Mouse (Mus musculus) layer of hippocampus, adult 18-20 months (tissue): ENCODE results near the gene Spsb2. TPM values are rescaled to one million over a fixed set of nuclear protein-coding genes. Genes with fewer than 3 reads are reported as not detected.

Experiments used
- DNase-seq, 2 experiments: peaks; one replicate each; pipeline ENCODE4 v3.0.0; 2022; ENCODE audit warnings: low spot score in 2 of 2
- long read RNA-seq: library from polyadenylated mRNA; stranded (forward); transcript quantifications from one replicate; pipeline ENCODE4 v2.0.0, GENCODE M21; 2021
- total RNA-seq, 2 experiments: library from RNA; stranded (reverse); gene quantifications; 2 replicates each; pipeline ENCODE4 v1.2.3; 2021

The Spsb2 gene
- 1 to 10 TPM; 4.5 to 5.1 TPM for total RNA-seq
- long read RNA-seq, partial matches to known transcripts = 0 of 1 reads
- long read RNA-seq, other reads (novel, unspliced or antisense) = 0 of 1 reads

DNA sequence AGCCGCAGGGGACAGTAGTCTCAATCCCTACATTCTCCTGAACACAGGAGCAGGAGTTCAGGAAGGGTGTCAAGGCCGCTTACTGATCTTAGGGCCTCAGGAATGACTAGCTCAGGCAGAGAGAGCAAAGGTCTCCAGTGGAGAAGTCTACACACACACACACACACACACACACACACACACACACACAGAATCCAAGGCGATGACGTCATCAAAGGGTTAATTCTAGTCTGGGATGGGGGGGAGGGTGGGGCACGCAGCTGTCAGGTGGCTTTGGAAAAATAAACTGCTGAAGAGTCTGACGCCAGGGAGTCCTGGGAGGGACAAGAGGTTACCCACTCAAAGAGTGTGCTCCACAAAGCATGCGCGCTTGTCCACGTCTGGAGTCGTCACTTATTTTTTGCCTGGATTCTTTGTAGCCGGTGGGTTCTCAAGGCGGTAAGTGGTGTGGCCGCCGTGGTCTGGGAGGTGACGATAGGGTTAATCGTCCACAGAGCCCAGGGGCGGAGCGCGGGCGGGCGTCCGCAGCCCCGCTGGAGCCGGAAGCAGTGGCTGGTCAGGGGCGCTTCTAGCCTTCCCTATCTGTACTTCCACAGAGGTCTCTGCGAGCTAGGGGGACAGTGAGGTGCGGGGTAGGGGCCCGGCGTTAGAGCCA lies at the start of gene Spsb2:
Spsb2 (plus strand) TSS at position 304 of the 655 bp plus-strand sequence.
- DNase-seq = peak in 1 of 2 experiments; percentile 46

- DNase-seq = no peak
Measured at GRCm38 (mm10) chr6:124758849-124759232, 49.6 kb upstream of the Spsb2 start.

DNA sequence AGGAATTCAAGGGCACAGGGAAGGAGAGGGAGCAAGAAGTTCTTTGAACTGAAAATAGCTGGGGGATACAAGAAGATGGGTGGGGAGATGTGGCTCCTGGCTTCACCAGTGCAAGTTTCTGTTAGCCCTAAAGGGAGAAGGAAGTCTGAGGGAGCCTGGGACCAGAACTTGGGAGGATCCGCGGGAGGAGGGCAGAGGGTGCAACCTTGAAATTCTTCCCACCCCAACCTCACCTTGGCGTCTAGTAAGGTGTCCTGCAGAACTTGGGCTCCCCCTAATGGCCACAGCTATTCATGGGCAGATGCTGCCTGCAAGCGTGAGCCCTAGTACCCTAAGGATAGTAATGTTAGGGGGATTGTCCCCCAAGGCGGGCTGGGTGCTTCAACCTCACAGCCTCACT lies 49.2 kb upstream of the Spsb2 start:
- DNase-seq = peak; percentile 72 to 89

GRCm38 (mm10) chr6:124765951-124766350 lies 42.5 kb upstream of the Spsb2 start:
- DNase-seq = no peak

GRCm38 (mm10) chr6:124767536-124767919 lies 40.9 kb upstream of the Spsb2 start:
- no peak for DNase-seq

DNA sequence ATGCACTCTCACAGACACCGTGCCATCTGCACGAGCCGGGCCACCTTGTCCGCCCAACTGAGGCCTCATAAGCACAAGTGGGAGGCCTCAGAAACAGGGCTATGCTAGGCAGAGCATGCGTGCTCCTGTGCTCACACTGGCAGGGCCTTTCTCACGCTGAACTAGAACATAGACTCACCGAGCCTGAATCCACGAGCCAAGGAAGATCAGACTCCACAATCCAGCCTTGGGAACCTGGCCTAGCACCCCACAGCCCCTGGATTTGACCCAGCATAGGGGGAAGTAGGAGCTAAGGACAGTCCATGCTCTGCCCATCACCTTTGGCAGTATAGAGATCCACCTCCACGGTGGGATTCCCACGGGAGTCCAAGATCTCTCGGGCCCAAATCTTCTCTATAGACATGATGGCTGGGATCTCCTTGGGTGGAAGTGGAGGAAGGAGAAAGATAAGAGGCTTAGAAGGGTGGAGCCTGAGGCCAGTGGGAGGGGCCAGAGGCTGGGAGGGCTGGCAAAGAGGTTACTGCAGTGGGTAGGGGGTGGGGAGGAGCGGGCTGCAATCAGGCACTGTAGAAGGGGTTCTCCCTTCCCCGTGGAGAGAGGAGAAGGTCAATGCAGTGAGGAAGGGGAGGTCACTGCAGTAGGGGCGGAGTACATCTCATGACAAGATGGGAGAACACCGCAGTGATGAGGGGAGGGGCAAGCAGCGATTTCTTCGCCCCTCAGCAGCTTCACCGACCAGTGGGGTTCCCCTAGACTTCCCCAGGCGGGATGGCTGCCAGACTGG lies 40.3 kb upstream of the Spsb2 start:
- DNase-seq = peak in 1 of 2 experiments; percentile 62

- DNase-seq = no peak
Measured at GRCm38 (mm10) chr6:124768704-124769044, 39.8 kb upstream of the Spsb2 start.

DNA sequence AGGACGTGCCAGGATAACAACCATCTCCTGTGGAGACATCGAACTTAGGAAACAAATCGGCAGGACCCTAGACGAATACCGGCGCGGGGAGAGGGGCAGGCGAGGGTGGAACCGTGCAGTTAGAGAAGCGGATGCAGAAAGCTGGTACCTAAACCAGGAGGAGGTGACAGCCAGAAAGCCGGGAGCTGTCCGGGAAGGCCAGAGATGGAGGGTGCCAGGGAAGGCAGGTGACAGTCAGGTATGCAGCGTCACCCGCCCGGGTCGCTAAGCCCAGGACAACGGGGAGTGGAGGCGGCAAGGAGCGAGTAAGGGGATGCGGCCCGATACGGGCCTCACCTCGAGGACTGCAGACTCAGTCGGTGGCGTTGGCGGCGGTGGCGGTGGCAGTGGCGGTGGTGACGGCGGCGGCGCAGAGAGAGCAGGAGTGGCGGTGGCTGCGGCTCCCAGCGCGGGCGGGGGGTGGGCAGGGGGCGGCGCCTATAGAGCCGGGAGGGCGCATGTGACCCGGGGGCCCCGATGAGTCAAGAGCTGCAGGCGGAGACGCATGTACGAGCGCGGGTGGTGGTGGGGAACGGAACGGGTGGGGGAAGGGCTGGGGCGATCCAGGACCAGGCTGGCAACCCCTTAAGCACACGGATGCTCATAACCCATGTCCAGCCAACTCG lies 39.2 kb upstream of the Spsb2 start, which contains the start of gene Eno2:
Eno2 (minus strand) TSS at position 573 of the 665 bp plus-strand sequence.
- peak in 1 of 2 experiments; percentile 84 for DNase-seq

- no peak for DNase-seq
Measured at GRCm38 (mm10) chr6:124770013-124770412, 38.4 kb upstream of the Spsb2 start.

DNA sequence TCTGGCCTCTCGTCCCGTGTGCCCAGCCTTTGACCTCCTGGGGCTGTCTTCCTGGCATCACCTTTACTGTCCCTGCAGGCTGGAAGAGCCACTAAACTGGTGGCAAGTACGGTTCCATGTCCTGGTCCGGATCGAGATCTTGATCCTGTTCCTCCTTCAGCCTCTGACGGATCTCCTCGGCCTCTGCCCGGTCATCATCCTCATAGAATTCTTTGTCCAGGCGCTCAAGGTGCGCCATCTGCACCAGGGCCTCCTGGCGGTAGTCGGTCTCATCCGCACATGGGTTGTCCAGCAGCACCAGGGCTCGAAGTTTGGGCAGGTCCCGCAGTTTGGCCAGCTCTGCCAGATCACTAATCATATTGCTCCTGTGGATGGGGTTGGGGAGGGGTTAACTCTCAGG lies 38.0 kb upstream of the Spsb2 start:
- DNase-seq = no peak

GRCm38 (mm10) chr6:124779222-124779983 lies 29.1 kb upstream of the Spsb2 start, which contains the start of gene Lrrc23:
Gene Lrrc23 (minus strand): TSS chr6:124779727.
- peak in 1 of 2 experiments; percentile 47 for DNase-seq

GRCm38 (mm10) chr6:124779984-124780416 lies 28.5 kb upstream of the Spsb2 start:
- DNase-seq = no peak

DNA sequence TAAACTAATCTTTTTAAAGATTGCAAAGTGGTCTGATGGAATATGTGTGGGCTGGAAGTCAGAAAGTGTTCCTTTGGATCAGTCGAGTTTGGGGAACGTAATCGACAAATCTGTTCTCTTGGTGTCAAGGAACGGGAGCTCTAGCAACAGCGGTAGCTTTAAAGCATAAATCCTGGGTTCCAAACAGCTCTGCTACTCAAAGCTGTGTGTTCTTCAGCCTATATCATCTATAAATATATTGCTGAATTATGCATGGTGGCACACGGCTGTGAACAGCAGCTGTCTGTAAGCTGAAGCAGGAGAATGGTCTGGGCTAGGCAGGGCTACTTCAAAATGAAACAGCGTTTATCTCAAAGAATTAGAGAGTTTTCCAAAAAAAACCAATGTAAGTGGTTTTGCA lies 27.5 kb upstream of the Spsb2 start:
- DNase-seq = no peak

- DNase-seq = no peak
Measured at GRCm38 (mm10) chr6:124782436-124782835, 26.0 kb upstream of the Spsb2 start.

DNA sequence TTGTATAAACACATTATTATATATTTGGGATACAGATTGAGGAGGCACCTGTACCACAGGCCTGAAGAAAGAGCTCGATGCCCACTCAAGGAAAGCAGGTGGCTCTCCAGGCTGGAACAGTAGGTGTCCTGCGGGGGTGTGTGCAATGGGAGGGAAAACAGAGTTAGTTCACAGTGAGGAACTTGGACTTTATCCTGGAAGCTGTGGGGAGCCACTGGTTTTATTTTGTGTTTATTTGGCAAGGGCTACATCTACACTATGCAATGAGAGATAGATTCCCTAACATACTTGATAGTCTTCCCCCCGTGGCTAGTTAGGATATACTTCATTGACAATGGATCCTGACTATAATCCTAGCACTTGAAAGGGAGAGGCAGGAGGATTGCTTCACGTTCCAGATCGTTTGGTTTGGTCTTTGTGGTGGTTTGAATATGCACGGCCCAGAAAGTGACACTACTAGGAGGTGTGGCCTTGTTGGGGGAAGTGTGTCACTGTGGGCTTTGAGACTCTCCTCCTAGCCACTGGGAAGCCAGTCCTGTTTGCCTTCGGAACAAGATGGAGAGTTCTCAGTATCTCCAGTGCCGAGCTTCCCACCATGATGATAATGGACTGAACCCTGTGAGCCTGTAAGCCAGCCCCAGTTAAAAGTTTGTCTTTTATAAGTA lies 21.6 kb upstream of the Spsb2 start:
- no peak for DNase-seq

- DNase-seq = no peak
Measured at GRCm38 (mm10) chr6:124787722-124788121, 20.7 kb upstream of the Spsb2 start.

DNA sequence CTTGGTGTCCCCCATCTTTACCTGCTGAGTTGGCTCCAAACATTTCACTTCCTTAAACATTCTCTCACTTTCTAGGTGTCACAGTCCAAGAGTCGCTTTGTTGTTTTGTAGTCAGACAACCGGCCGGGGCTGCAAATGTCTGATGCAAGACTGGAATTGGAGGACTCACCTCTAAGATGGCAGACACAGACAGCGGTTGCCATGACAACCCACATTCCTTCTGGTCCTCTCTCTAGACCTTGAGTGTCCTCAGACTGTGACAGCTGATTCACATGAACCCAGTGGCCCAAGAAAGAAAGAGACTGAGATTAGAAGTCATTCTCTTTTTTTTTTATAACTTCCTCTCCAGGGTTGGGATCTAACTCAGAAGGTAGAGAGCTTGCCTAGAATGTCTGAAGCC lies 18.9 kb upstream of the Spsb2 start:
- no peak for DNase-seq

GRCm38 (mm10) chr6:124790121-124790520 lies 18.3 kb upstream of the Spsb2 start:
- DNase-seq = no peak

DNA sequence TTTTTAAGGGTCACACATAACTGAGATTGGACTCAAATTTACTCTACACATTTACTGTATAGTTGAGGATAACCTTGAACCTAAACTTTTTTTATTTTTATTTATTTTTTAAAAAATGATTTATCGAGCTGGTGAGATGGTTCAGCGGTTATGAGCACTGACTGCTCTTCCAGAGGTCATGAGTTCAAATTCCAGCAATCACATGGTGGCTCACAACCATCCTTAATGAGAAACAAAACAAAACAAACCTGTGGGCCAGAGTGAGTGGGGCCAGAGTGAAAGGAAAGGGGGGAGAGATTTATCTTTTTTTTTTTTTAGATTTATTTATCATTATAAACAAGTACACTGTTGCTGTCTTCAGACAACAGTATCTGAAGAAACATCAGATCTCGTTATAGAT lies 16.6 kb upstream of the Spsb2 start:
- DNase-seq = no peak

DNA sequence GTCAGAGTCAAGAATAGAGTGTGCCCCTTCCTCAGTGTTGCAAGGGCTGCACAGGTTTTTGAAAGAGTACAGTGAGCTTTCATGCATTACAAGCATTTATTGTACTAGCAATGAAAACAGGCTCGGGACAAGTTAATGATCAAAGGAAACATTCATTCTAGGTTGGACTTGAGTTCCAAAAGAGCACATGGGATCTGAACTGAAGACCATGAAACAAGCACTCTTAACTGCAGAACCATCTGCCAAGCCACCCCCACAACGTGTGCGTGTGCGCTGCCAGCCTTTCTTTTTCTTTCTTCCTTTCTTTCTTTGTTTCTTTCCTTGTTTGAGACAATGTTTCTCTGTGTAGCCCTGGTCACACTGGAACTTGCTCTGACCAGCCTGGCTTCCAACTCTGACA lies 12.7 kb upstream of the Spsb2 start:
- peak in 1 of 2 experiments; percentile 25 for DNase-seq

DNA sequence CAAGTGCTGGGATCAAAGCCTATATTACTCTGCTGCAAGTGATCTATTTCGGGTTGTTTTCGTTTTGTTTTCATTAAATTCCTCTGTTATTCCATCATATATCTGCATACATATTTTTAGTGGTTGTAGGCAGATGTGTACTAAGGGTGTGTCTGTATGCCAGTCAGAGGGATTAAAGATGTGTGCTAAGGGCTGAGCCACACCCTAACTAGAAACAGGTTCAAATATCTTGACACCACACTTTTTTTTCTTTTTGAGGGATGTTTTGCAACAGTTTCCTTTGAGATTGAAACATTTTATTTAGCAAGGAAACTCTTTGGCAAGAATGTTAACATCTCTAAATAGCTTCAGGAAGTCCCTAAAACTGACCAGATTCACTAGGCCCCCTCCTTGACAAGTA lies 12.3 kb upstream of the Spsb2 start:
- no peak for DNase-seq
